18 mouse cellular contexts compared by ENCODE assay signal in genomic region chr16:95657756-95658155, GRCm38 (mm10). TPM values are rescaled to one million over a fixed set of nuclear protein-coding genes. Genes with fewer than 3 reads are reported as not detected.
DNase-seq lines count a peak whose midpoint lies in the region; ATAC-seq and TF ChIP-seq lines count a peak whose summit lies in the region.
"Had no signal": no experiment of that assay in that cellular context is flagged by ENCODE, and none has a peak within 500 bp of the region (broad histone marks: within the 10 kb centered on the region; RNA-seq: fewer than 3 reads in every experiment).

No protein-coding gene starts in this region.

- no peak for DNase-seq in kidney, postnatal 0 days (ENCODE audit: low spot score)
- no peak for DNase-seq in testis, postnatal 14 days (ENCODE audit: low spot score)
- no peak for DNase-seq in G1E (ENCODE audit: low spot score)
- DNase-seq in naive thymus-derived CD4-positive, alpha-beta T cell, adult 2 months (ENCODE audit: low read depth): peak; percentile 26
- DNase-seq in neural tube, embryonic 10.5 days (ENCODE audit: extremely low spot score, low spot score): no peak
- no peak for DNase-seq in cerebellum, adult 11-12 months
- DNase-seq: adrenal gland, postnatal 36 days; gastrocnemius, postnatal 14 days; layer of hippocampus, postnatal 36 days; lung, postnatal 14 days had no signal

- H3K36me3 ChIP-seq in kidney, postnatal 0 days (ENCODE audit: insufficient read depth, low read length): no peaks in the 10 kb centered on the region
- no peaks in the 10 kb centered on the region for H3K36me3 ChIP-seq in kidney, embryonic 14.5 days (ENCODE audit: control insufficient read depth, insufficient read depth, low read length)
- no peaks in the 10 kb centered on the region for H3K36me3 ChIP-seq in testis, adult 2 months (ENCODE audit: control insufficient read depth, insufficient read depth, low read length)
- no peaks in the 10 kb centered on the region for H3K36me3 ChIP-seq in G1E (replicated peaks)
- H3K36me3 ChIP-seq: forebrain, embryonic 12.5 days; heart, embryonic 10.5 days; limb, embryonic 12.5 days had no signal

- H3K4me3 ChIP-seq in kidney, postnatal 0 days (replicated peaks; ENCODE audit: low read depth, low read length): no peak overlapping the region
- no peak overlapping the region for H3K4me3 ChIP-seq in kidney, embryonic 14.5 days (ENCODE audit: low read length)
- H3K4me3 ChIP-seq in testis, adult 2 months (ENCODE audit: control insufficient read depth, low read depth, low read length): no peak overlapping the region
- H3K4me3 ChIP-seq in G1E (ENCODE audit: low read depth, low read length): no peak overlapping the region
- H3K4me3 ChIP-seq: forebrain, embryonic 12.5 days; heart, embryonic 10.5 days; limb, embryonic 12.5 days had no signal

- H3K9ac ChIP-seq in kidney, postnatal 0 days (ENCODE audit: low read depth, low read length): no peak overlapping the region
- no peak overlapping the region for H3K9ac ChIP-seq in kidney, embryonic 14.5 days (ENCODE audit: low read depth, low read length)
- H3K9ac ChIP-seq: forebrain, embryonic 12.5 days; limb, embryonic 12.5 days had no signal

- no peak for ATAC-seq in kidney, postnatal 0 days (replicated peaks; ENCODE audit: low FRiP score, low read depth)
- ATAC-seq in kidney, embryonic 14.5 days (ENCODE audit: low FRiP score, low TSS enrichment): no peak
- ATAC-seq in G1E (ENCODE audit: extremely low read depth, insufficient number of reproducible peaks, low FRiP score, poor library complexity, severe bottlenecking): no peak
- ATAC-seq: activated CD4-positive, CD25-positive, alpha-beta regulatory T cell, adult 4 months; inflammation-experienced regulatory T-cells, adult 6 months had no signal

- H3K4me1 ChIP-seq in kidney, postnatal 0 days (replicated peaks; ENCODE audit: insufficient read depth, low read length): no peaks in the 10 kb centered on the region
- H3K4me1 ChIP-seq in kidney, embryonic 14.5 days (ENCODE audit: control insufficient read depth, insufficient read depth, low read length): no peaks in the 10 kb centered on the region
- peaks cover 4% of the 10 kb centered on the region for H3K4me1 ChIP-seq in testis, adult 2 months (ENCODE audit: control insufficient read depth, insufficient read depth, low read length)
- no peaks in the 10 kb centered on the region for H3K4me1 ChIP-seq in G1E (ENCODE audit: insufficient read depth, low read depth, low read length)
- H3K4me1 ChIP-seq: forebrain, embryonic 12.5 days had no signal

- 95% methylated on average over 5 of the region's 5 CpGs for WGBS in kidney, postnatal 0 days
- WGBS in kidney, embryonic 14.5 days: 96% methylated on average over 5 of the region's 5 CpGs

- H3K4me2 ChIP-seq in kidney, postnatal 0 days (ENCODE audit: low read length): no peak overlapping the region
- no peak overlapping the region for H3K4me2 ChIP-seq in kidney, embryonic 14.5 days (replicated peaks; ENCODE audit: low read depth, low read length)
- H3K4me2 ChIP-seq: forebrain, embryonic 12.5 days; limb, embryonic 12.5 days; midbrain, embryonic 11.5 days had no signal

- TF ChIP-seq POLR2A in testis, adult 2 months (IDR thresholded peaks at IDR 0.05; ENCODE audit: control insufficient read depth, low read depth, low read length): no peak

- H3K27me3 ChIP-seq in kidney, postnatal 0 days (ENCODE audit: insufficient read depth, low read length): no peaks in the 10 kb centered on the region
- H3K27me3 ChIP-seq in kidney, embryonic 14.5 days (ENCODE audit: control insufficient read depth, insufficient read depth, low read length): no peaks in the 10 kb centered on the region
- H3K27me3 ChIP-seq in testis, adult 2 months (ENCODE audit: control insufficient read depth, insufficient read depth, low read length): no peaks in the 10 kb centered on the region
- H3K27me3 ChIP-seq in G1E (ENCODE audit: insufficient read depth, low read length): peaks cover 24% of the 10 kb centered on the region
- H3K27me3 ChIP-seq: limb, embryonic 12.5 days had no signal

- H3K27ac ChIP-seq in kidney, postnatal 0 days: no peak overlapping the region
- no peak overlapping the region for H3K27ac ChIP-seq in kidney, embryonic 14.5 days (ENCODE audit: low read depth, low read length)
- H3K27ac ChIP-seq in testis, adult 2 months (ENCODE audit: control insufficient read depth, insufficient read depth, low read depth, low read length): no peak overlapping the region
- H3K27ac ChIP-seq: forebrain, embryonic 12.5 days; heart, embryonic 10.5 days; limb, embryonic 12.5 days had no signal

- no peaks in the 10 kb centered on the region for H3K9me3 ChIP-seq in kidney, postnatal 0 days (replicated peaks; ENCODE audit: low read length)
- H3K9me3 ChIP-seq in kidney, embryonic 14.5 days (ENCODE audit: control insufficient read depth, low read length): peaks cover 4% of the 10 kb centered on the region; the same call in 1 of the 2 replicates
- H3K9me3 ChIP-seq in G1E (replicated peaks): peaks cover 14% of the 10 kb centered on the region
- H3K9me3 ChIP-seq: heart, embryonic 10.5 days had no signal

- 0 out of 2 replicates have a peak, but pooled peaks have one; percentile 16 for TF ChIP-seq CTCF in kidney, postnatal 0 days (IDR thresholded peaks at IDR 0.05; ENCODE audit: low read depth)
- peak; percentile 41; the same call in 1 of the 2 replicates for TF ChIP-seq CTCF in testis, adult 2 months (IDR thresholded peaks at IDR 0.05; ENCODE audit: control insufficient read depth, insufficient read depth, insufficient replicate concordance, low read depth, low read length)
- 0 out of 2 replicates have a peak, but pooled peaks have one; percentile 3 for TF ChIP-seq CTCF in G1E (IDR thresholded peaks at IDR 0.05; ENCODE audit: low read depth, low read length)

RNA-seq across cellular contexts. Expression of gene Ets2, which starts 44.1 kb away (rescaled TPM):
- 50.8 and 51.7 TPM in 2 replicates for polyA plus RNA-seq in kidney, postnatal 0 days (2015; fragmentation: Nextera tagmentation; extraction: Ambion mirVana)
- 30.3 and 46.5 TPM in 2 replicates for polyA plus RNA-seq in kidney, embryonic 14.5 days (2014; fragmentation: Nextera tagmentation; extraction: Ambion mirVana)
- 1.0 and 1.4 TPM in 2 replicates for polyA plus RNA-seq in testis, adult 2 months (2012; rRNA removed)
- total RNA-seq in G1E (2014; fragmentation: Nextera tagmentation) (49.4 and 59.6 TPM in 2 replicates), G1E (2017) (74.7 and 76.6 TPM in 2 replicates)
- polyA plus RNA-seq in G1E (2012): 118 and 138 TPM in 2 replicates

Comparison
In these comparisons a context has a peak if more than half of its experiments do, and no peak if none do; other contexts are left out.
1. RNA of gene Ets2, which starts 44.1 kb away (polyA plus RNA-seq): 118 to 138 TPM in G1E, 50.8 to 51.7 TPM in kidney, postnatal 0 days and 30.3 to 46.5 TPM in kidney, embryonic 14.5 days; 1.0 to 1.4 TPM in testis, adult 2 months; every median in the first group is over 10 times any median in the second.
2. Peak in every context shown above with its lines, with median percentiles within 50 percentile points of each other: CTCF ChIP-seq.